Comparison of ENCODE assay signal across 11 mouse cellular contexts in genomic region chr19:28733781-28734180, GRCm38 (mm10).
"Had no signal": no experiment of that assay in that cellular context is flagged by ENCODE, and none has a peak within 500 bp of the region (broad histone marks: within the 10 kb centered on the region; RNA-seq: fewer than 3 reads in every experiment).

No protein-coding gene starts in this region.

- DNase-seq: liver, postnatal 0 days; lung, postnatal 10 days; lung, postnatal 4 days; retina, postnatal 1 day; right cerebral cortex, adult 18-20 months; right cerebral cortex, postnatal 25 days; right cerebral cortex, postnatal 4 days; spleen, adult 18-20 months; thymus, adult 18-20 months; thymus, postnatal 25 days; thymus, postnatal 4 days had no signal
